Mouse (Mus musculus) myocyte (in vitro differentiated cells): ENCODE data around the gene Thada. TPM values are rescaled to one million over a fixed set of nuclear protein-coding genes. Genes with fewer than 3 reads are reported as not detected.

Source experiments
- H3K27me3 ChIP-seq: one replicate; pipeline ENCODE4 v1.6.1; 2011; ENCODE audit not compliant: control insufficient read depth, insufficient read depth, insufficient read length
- H3K36me3 ChIP-seq: one replicate; pipeline ENCODE4 v1.6.1; 2011; ENCODE audit not compliant: control insufficient read depth, insufficient read depth
- H3K4me2 ChIP-seq: one replicate; pipeline ENCODE4 v1.6.1; 2011; ENCODE audit warnings: low read depth, control low read depth
- H3K4me3 ChIP-seq: one replicate; pipeline ENCODE4 v1.5.1; 2011; ENCODE audit warnings: mild to moderate bottlenecking, control low read depth, moderate library complexity
- H3K79me2 ChIP-seq: one replicate; pipeline ENCODE4 v1.6.1; 2011; ENCODE audit not compliant: control insufficient read depth, insufficient read depth
- H3ac ChIP-seq: one replicate; pipeline ENCODE4 v1.6.1; 2011; ENCODE audit not compliant: control insufficient read depth, insufficient read length
- CEBPB ChIP-seq: IDR thresholded peaks from 2 replicates; pipeline ENCODE4 v1.6.1; 2011; ENCODE audit warnings: mild to moderate bottlenecking, moderate library complexity; ENCODE audit not compliant: poor library complexity, insufficient read depth, severe bottlenecking
- E2F4 ChIP-seq: IDR thresholded peaks from one replicate; pipeline ENCODE4 v1.6.1; 2011; ENCODE audit warnings: mild to moderate bottlenecking, control low read depth, moderate library complexity; ENCODE audit not compliant: insufficient read depth
- MAX ChIP-seq: IDR thresholded peaks from one replicate; pipeline ENCODE4 v1.6.1; 2011; ENCODE audit warnings: low read depth, mild to moderate bottlenecking, control low read depth
- MYOD1 ChIP-seq, 3 experiments: IDR thresholded peaks; one replicate each; pipeline ENCODE4 v1.6.1; 2011; ENCODE audit warnings: control low read depth in 2 of 3, low read depth in 2 of 3, mild to moderate bottlenecking in 2 of 3, moderate library complexity in 1 of 3; ENCODE audit not compliant: insufficient read length in 2 of 3, control insufficient read depth in 1 of 3
- MYOG ChIP-seq, 3 experiments: IDR thresholded peaks; one replicate each; pipeline ENCODE4 v1.6.1; 2011; ENCODE audit warnings: control low read depth in 2 of 3, low read depth in 2 of 3, mild to moderate bottlenecking in 2 of 3; ENCODE audit not compliant: insufficient read length in 2 of 3, control insufficient read depth in 1 of 3, insufficient read depth in 1 of 3
- POLR2A ChIP-seq: IDR thresholded peaks from one replicate; pipeline ENCODE4 v1.6.1; 2011; ENCODE audit warnings: low read depth, mild to moderate bottlenecking, control low read depth, moderate library complexity; ENCODE audit not compliant: insufficient read length
- POLR2AphosphoS2 ChIP-seq: IDR thresholded peaks from one replicate; pipeline ENCODE4 v1.6.1; 2011; ENCODE audit warnings: low read depth, control low read depth; ENCODE audit not compliant: insufficient read length
- REST ChIP-seq: IDR thresholded peaks from one replicate; pipeline ENCODE4 v1.6.1; 2011; ENCODE audit warnings: mild to moderate bottlenecking, control low read depth, moderate library complexity; ENCODE audit not compliant: insufficient read depth, insufficient read length
- SRF ChIP-seq: IDR thresholded peaks from one replicate; pipeline ENCODE4 v1.6.1; 2011; ENCODE audit warnings: low read depth; ENCODE audit not compliant: control insufficient read depth, insufficient read length
- TCF12 ChIP-seq: IDR thresholded peaks from one replicate; pipeline ENCODE4 v1.6.1; 2011; ENCODE audit warnings: mild to moderate bottlenecking, control low read depth; ENCODE audit not compliant: poor library complexity, insufficient read depth, severe bottlenecking
- TCF3 ChIP-seq: IDR thresholded peaks from one replicate; pipeline ENCODE4 v1.6.1; 2011; ENCODE audit warnings: low read depth, control low read depth; ENCODE audit not compliant: insufficient read length
- USF1 ChIP-seq: IDR thresholded peaks from one replicate; pipeline ENCODE4 v1.6.1; 2011; ENCODE audit warnings: low read depth, mild to moderate bottlenecking, control low read depth, moderate library complexity
- polyA plus RNA-seq: library from polyadenylated mRNA; unstranded; fragments of >200 nt; fragmentation: generic; extraction: Trizol; gene quantifications from one replicate; pipeline ENCODE4 v1.2.1, GENCODE M21; 2012; ENCODE audit warnings: missing spikeins

Gene Thada
- polyA plus RNA-seq, 1 experiment = 5.5 TPM

- Histone ChIP-seq H3K36me3 (no peaks in the 10 kb centered on the region), H3K4me3 (no peak overlapping the region), H3ac (no peak overlapping the region), H3K4me2 (no peak overlapping the region), H3K27me3 (no peaks in the 10 kb centered on the region), H3K79me2 (no peaks in the 10 kb centered on the region)
- no peak for TF ChIP-seq REST
These were observed 199.7 kb downstream of the Thada start for GRCm38 (mm10) chr17:84266161-84266948.

- H3K4me3 ChIP-seq = no peak overlapping the region
- no peak overlapping the region for H3K4me2 ChIP-seq
- H3K27me3 ChIP-seq = no peaks in the 10 kb centered on the region
- H3ac ChIP-seq = no peak overlapping the region
- no peaks in the 10 kb centered on the region for H3K36me3 ChIP-seq
- TF ChIP-seq TCF3 = no peak
- no peak for TF ChIP-seq E2F4
- TF ChIP-seq MAX = no peak
- TF ChIP-seq MYOD1 (IDR thresholded peaks at IDR 0.05; ENCODE audit: control insufficient read depth in 1 of 3, insufficient read length in 2 of 3, low read depth in 2 of 3) = no peak
- TF ChIP-seq TCF12 = no peak
- no peak for TF ChIP-seq MYOG (IDR thresholded peaks at IDR 0.05; ENCODE audit: control insufficient read depth in 1 of 3, insufficient read depth in 1 of 3, insufficient read length in 2 of 3, low read depth in 2 of 3)
- TF ChIP-seq USF1 = no peak
- TF ChIP-seq POLR2A = no peak
- H3K79me2 ChIP-seq = no peaks in the 10 kb centered on the region
These were observed 200.4 kb downstream of the Thada start for GRCm38 (mm10) chr17:84265480-84266130.

DNA sequence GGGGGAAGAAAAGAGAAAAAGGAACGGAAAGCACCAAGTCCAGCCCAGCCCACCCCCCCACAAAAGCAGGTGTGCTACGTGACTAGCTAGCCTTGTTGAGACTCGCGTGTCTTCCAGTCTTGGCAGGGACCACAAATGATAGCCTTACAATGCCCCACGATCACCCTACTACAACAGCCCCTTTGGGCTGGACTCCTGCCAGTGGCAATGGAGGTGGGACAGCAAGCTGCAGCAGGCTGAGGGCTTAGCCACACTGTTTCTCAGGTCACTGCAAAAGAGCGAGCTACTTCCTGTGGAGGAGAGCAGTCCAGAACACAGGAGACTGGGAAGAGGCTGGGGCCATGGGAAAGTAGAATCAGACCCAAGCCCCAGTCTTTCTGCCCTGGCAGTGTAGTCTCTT, 201.7 kb downstream of the Thada start:
- Histone ChIP-seq H3K4me3 (no peak overlapping the region), H3K4me2 (no peak overlapping the region), H3K27me3 (no peaks in the 10 kb centered on the region), H3K79me2 (no peaks in the 10 kb centered on the region), H3ac (no peak overlapping the region), H3K36me3 (no peaks in the 10 kb centered on the region)
- no peak for TF ChIP-seq SRF
- no peak for TF ChIP-seq POLR2AphosphoS2
- TF ChIP-seq MYOD1 (IDR thresholded peaks at IDR 0.05; ENCODE audit: control insufficient read depth in 1 of 3, insufficient read length in 2 of 3, low read depth in 2 of 3) = no peak
- no peak for TF ChIP-seq MAX
- no peak for TF ChIP-seq E2F4

DNA sequence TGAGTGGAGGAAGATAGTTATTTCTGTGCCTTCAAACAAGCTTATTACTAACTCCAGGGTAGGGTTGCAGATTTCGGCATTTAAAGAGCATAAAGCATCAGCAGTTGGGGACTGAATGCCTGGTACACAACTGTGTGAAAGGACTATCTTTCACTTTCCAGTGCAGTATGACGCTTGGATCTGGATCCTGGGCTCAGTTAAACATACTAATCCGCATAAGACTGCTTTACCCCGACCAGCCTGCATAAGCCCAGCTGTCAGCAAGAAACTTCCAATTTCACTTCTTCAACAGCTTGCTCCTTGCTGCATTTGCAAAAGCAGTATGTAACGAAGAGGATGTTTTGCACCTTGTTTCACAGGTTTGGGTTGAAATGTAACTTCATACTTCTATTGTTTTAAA, 202.4 kb downstream of the Thada start:
- Histone ChIP-seq H3K36me3 (no peaks in the 10 kb centered on the region), H3K4me3 (no peak overlapping the region), H3K4me2 (no peak overlapping the region), H3ac (no peak overlapping the region), H3K79me2 (no peaks in the 10 kb centered on the region), H3K27me3 (no peaks in the 10 kb centered on the region)
- TF ChIP-seq POLR2AphosphoS2 = no peak
- no peak for TF ChIP-seq USF1
- no peak for TF ChIP-seq TCF12
- TF ChIP-seq E2F4 = no peak
- TF ChIP-seq MAX = no peak
- no peak for TF ChIP-seq REST
- no peak for TF ChIP-seq POLR2A
- no peak for TF ChIP-seq SRF
- no peak for TF ChIP-seq MYOG (IDR thresholded peaks at IDR 0.05; ENCODE audit: control insufficient read depth in 1 of 3, insufficient read depth in 1 of 3, insufficient read length in 2 of 3, low read depth in 2 of 3)
- no peak for TF ChIP-seq CEBPB
- TF ChIP-seq TCF3 = no peak
- no peak for TF ChIP-seq MYOD1 (IDR thresholded peaks at IDR 0.05; ENCODE audit: control insufficient read depth in 1 of 3, insufficient read length in 2 of 3, low read depth in 2 of 3)

DNA sequence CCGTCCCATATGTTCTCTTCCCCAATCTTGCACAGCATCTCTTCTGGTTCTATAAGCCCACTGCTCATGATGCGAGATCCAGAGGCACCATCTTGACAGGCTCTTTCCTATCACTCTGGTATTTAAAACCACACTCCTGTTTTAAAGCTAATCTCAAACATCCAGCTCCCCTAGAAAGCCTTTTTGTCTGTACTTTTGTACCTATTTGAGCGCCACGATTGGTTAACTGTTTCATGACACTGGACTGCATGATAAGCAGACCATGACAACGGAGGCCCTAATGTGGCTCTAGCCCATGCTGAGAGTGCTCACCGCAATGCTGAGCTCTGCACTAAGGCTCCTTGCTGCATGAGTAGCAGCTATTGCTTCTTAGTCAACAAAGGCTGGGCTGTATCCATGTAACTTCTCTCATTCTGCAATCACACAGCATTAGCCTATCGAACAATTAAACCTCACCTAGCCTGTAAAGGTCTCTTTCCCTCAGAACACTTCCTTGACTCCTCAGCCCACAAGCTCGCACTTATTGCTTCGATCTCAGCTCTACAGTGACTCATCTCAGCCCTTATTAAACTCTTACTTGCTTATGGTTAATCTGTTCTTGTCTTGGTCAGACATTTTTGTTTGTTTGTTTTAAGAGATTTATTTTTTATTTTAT, 203.6 kb downstream of the Thada start:
- Histone ChIP-seq H3K79me2 (no peaks in the 10 kb centered on the region), H3K27me3 (no peaks in the 10 kb centered on the region), H3K4me2 (no peak overlapping the region), H3ac (no peak overlapping the region), H3K36me3 (no peaks in the 10 kb centered on the region), H3K4me3 (no peak overlapping the region)
- TF ChIP-seq REST (no peak), TCF12 (no peak), POLR2AphosphoS2 (no peak), CEBPB (no peak), MYOD1 (IDR thresholded peaks at IDR 0.05; ENCODE audit: control insufficient read depth in 1 of 3, insufficient read length in 2 of 3, low read depth in 2 of 3) (no peak), USF1 (no peak), MAX (no peak), MYOG (IDR thresholded peaks at IDR 0.05; ENCODE audit: control insufficient read depth in 1 of 3, insufficient read depth in 1 of 3, insufficient read length in 2 of 3, low read depth in 2 of 3) (no peak), POLR2A (no peak), TCF3 (no peak), SRF (no peak)
